Mouse (Mus musculus): ENCODE results near the gene Sema4b. TPM values are rescaled to one million over a fixed set of nuclear protein-coding genes. Genes with fewer than 3 reads are reported as not detected.

Gene Sema4b
- polyA plus RNA-seq, 1 experiment: 51.6 TPM

DNA sequence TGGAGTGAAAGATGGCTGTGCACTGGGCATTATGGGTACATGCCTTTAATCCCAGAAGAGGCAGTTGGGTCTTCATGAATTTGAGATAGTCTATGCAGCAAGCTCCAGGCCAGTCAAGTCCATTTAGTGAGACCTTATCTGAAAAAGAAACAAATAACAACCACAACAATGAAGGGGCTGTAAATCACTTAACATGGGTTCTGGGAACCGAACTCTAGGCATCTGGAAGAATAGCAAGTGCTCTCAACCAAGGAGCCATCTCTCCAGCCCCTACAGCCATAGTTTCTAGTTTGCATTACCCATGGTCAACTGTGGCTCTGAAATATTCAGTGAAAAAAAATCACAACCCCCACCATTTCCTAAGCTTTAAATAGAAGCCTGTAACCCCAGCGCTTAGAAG lies 16.8 kb upstream of the Sema4b start:
- WGBS: 79% methylated on average over 2 of the region's 2 CpGs
- no peaks in the 10 kb centered on the region for H3K4me1 ChIP-seq (ENCODE audit: control insufficient read depth, insufficient read depth, low read length)

DNA sequence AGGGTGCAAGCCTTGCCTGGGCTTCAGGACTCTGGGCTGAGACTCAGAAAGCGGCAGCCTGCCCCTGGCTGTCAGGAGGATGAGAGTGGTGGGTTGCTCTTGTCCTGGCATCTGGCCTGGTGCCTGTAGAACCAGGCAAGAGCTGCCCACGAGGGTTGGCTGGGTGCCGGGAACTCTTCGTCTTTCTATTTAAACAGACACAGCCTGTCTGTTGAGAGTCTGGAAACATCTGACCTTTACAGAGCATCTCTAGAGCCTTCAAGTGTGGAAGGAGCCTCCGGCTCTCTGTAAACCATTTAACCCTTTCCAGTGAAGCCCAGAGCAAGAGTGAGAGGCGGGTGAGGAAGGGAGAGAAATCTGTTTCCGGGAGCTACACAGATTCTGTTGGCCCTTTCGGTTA lies 15.3 kb upstream of the Sema4b start:
- H3K4me3 ChIP-seq (replicated peaks; ENCODE audit: control insufficient read depth, low read depth, low read length): no peak overlapping the region
- 38% methylated on average over 8 of the region's 8 CpGs for WGBS
- peaks cover 3% of the 10 kb centered on the region; the same call in 1 of the 2 replicates for H3K4me1 ChIP-seq (ENCODE audit: control insufficient read depth, insufficient read depth, low read length)
- TF ChIP-seq CTCF (IDR thresholded peaks at IDR 0.05; ENCODE audit: control insufficient read depth, insufficient read depth, low read length): no peak
- TF ChIP-seq POLR2A (IDR thresholded peaks at IDR 0.05; ENCODE audit: borderline replicate concordance, control insufficient read depth, low read depth, low read length): no peak
- H3K27ac ChIP-seq (ENCODE audit: control insufficient read depth, insufficient read depth, low read depth, low read length, poor library complexity): no peak overlapping the region; the same call in 1 of the 2 replicates

More for the DNA sequence above, 16.8 kb upstream of the Sema4b start:
- TF ChIP-seq POLR2A (IDR thresholded peaks at IDR 0.05; ENCODE audit: borderline replicate concordance, control insufficient read depth, low read depth, low read length) (no peak), CTCF (IDR thresholded peaks at IDR 0.05; ENCODE audit: control insufficient read depth, insufficient read depth, low read length) (no peak)
- Histone ChIP-seq H3K27ac (ENCODE audit: control insufficient read depth, insufficient read depth, low read depth, low read length, poor library complexity) (no peak overlapping the region), H3K4me3 (replicated peaks; ENCODE audit: control insufficient read depth, low read depth, low read length) (no peak overlapping the region)

DNA sequence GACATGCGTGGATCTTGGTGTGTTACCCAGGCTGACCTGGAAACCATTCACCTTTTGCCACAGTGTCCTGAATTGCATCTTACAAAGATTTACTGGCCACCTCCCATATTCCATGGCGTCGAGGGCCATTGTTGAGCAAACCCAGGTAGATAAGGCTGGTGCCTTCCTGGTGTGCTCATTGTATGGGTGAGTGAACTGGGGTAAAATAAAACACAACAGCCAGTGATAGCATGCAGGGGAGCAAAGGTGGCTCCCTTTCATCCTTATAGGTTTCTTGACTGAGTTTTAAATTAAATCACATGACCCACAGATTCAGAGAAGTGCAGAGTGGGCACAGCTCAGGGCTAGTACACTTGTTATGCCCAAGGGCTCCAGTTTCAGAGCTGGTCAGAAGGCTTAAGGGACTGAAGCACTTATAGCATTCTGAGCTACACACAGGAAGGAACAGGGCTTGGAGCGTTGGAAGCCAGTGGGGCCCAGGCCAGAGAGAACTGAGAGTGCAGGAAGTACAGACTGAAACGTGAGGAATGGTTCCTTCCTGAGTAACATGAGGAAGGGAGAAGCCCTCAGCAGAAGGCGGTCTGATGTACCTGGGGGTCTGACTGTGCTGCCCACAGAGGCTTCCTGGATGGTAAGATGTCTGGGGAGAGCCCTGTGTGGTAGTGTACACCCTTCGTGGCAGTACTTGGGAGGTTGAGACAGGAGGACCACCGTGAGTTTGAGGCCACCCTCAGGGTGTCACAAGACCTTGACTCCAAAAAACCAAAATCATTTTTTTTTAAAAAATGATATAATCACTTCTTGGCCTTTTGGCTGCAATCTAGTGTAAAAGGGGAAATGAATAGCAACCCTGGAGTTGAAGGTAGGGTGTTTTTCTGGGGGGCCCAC lies 14.3 kb upstream of the Sema4b start:
- no peak overlapping the region for H3K4me3 ChIP-seq (replicated peaks; ENCODE audit: control insufficient read depth, low read depth, low read length)
- no peak overlapping the region for H3K27ac ChIP-seq (ENCODE audit: control insufficient read depth, insufficient read depth, low read depth, low read length, poor library complexity)
- peaks cover 3% of the 10 kb centered on the region; the same call in 1 of the 2 replicates for H3K4me1 ChIP-seq (ENCODE audit: control insufficient read depth, insufficient read depth, low read length)
- no peak for TF ChIP-seq POLR2A (IDR thresholded peaks at IDR 0.05; ENCODE audit: borderline replicate concordance, control insufficient read depth, low read depth, low read length)
- no peak for TF ChIP-seq CTCF (IDR thresholded peaks at IDR 0.05; ENCODE audit: control insufficient read depth, insufficient read depth, low read length)
- WGBS: 36% methylated on average over 8 of the region's 8 CpGs

DNA sequence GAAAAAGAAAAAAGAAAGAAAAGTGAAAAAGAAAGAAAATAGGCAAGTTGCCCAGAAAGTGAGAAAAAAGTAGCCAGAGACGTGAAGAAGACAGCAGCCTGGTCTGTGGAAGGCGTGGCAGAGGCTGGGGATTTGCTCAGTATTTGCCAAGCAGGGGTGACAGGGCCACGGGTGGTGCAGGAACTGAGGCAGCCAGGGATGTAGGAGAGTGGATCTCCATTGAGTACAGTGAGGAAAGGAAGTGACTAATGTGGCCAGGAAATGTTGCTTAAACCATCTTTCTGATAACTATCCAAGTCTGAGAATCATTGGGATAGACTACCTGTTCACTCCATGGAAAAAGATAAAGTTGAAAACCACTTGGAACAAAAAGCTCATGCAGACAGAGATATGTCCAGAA lies 10.5 kb upstream of the Sema4b start:
- no peak overlapping the region for H3K27ac ChIP-seq (ENCODE audit: control insufficient read depth, insufficient read depth, low read depth, low read length, poor library complexity)
- H3K4me1 ChIP-seq (ENCODE audit: control insufficient read depth, insufficient read depth, low read length): peaks cover 6% of the 10 kb centered on the region
- no peak overlapping the region for H3K4me3 ChIP-seq (replicated peaks; ENCODE audit: control insufficient read depth, low read depth, low read length)
- 24% methylated on average over 3 of the region's 3 CpGs for WGBS
- no peak for TF ChIP-seq CTCF (IDR thresholded peaks at IDR 0.05; ENCODE audit: control insufficient read depth, insufficient read depth, low read length)
- TF ChIP-seq POLR2A (IDR thresholded peaks at IDR 0.05; ENCODE audit: borderline replicate concordance, control insufficient read depth, low read depth, low read length): no peak

DNA sequence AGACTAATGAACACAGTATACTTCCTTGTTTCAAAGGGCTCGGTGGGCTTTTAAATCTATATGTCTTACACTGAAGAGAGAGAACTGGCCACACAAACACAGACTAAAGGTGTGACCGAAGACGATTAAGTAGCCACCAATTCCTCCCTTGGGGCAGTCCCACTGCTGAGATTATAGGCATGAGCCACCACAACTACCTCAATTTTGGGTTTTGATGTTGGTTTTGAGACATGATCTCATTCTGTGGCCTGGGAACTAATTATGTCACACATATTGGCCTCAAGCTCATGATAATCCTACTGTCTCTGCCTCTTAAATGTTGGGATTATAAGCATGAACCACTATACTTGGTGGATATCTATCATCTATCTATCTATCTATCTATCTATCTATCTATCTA lies 9.2 kb upstream of the Sema4b start:
- Histone ChIP-seq H3K27ac (ENCODE audit: control insufficient read depth, insufficient read depth, low read depth, low read length, poor library complexity) (no peak overlapping the region), H3K4me1 (ENCODE audit: control insufficient read depth, insufficient read depth, low read length) (peaks cover 6% of the 10 kb centered on the region), H3K4me3 (replicated peaks; ENCODE audit: control insufficient read depth, low read depth, low read length) (no peak overlapping the region)
- 76% methylated on average over 3 of the region's 3 CpGs for WGBS
- TF ChIP-seq CTCF (IDR thresholded peaks at IDR 0.05; ENCODE audit: control insufficient read depth, insufficient read depth, low read length): no peak

DNA sequence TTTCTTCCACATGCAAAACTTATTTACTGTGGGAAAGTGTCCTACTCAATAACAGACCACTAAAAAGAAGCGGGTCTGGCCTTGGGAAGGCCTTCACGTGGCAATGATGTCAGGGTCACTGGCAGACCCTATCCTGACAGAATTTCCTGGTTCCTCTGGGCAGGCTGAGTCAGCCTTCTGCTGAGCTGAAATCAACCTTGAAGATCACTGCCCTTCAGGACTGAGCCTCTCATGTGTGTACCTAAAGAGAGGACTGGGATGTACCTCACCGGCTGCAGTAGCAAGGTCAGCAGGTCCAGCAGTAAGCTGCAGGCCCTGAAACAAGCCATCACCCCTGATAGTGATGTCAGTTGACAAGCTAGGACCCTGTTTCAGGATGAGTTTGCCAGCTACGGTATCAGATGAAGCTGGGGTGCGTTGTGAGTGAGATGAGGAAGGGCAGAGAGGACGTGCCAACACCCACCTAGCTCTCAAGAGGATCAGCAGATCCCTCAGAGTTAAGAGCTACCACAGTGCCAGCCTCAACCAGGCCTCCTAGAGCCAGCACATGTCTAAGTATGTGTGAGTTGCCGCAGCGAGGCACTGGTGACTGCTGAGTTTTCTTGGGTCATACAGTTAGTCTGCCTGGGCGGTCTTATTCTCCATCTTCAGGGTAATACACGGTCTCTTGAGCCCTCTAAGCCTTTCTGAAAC lies 8.5 kb upstream of the Sema4b start:
- no peak overlapping the region for H3K4me3 ChIP-seq (replicated peaks; ENCODE audit: control insufficient read depth, low read depth, low read length)
- WGBS: 87% methylated on average over 10 of the region's 10 CpGs
- no peak overlapping the region for H3K27ac ChIP-seq (ENCODE audit: control insufficient read depth, insufficient read depth, low read depth, low read length, poor library complexity)
- H3K4me1 ChIP-seq (ENCODE audit: control insufficient read depth, insufficient read depth, low read length): peaks cover 6% of the 10 kb centered on the region
- no peak for TF ChIP-seq CTCF (IDR thresholded peaks at IDR 0.05; ENCODE audit: control insufficient read depth, insufficient read depth, low read length)
- TF ChIP-seq POLR2A (IDR thresholded peaks at IDR 0.05; ENCODE audit: borderline replicate concordance, control insufficient read depth, low read depth, low read length): no peak

DNA sequence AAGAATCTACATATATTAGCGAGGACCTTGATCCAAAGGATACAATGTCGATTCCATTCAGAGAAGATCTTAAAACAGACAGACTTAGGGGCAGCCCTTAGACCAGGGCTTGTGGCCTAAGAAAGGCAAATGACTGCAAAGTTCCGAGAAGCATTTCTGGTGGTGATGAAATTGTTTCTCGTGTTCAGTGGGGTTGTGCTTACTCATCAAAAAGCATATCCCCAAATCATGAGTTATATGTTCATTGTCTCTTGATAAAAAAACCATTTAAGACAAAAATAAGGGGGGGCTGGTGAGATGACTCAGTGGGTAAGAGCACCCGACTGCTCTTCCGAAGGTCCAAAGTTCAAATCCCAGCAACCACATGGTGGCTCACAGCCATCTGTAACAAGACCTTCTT lies 7.3 kb upstream of the Sema4b start:
- H3K27ac ChIP-seq (ENCODE audit: control insufficient read depth, insufficient read depth, low read depth, low read length, poor library complexity): no peak overlapping the region
- WGBS: 70% methylated on average over 6 of the region's 6 CpGs
- no peak for TF ChIP-seq CTCF (IDR thresholded peaks at IDR 0.05; ENCODE audit: control insufficient read depth, insufficient read depth, low read length)
- H3K4me1 ChIP-seq (ENCODE audit: control insufficient read depth, insufficient read depth, low read length): peaks cover 6% of the 10 kb centered on the region
- no peak overlapping the region for H3K4me3 ChIP-seq (replicated peaks; ENCODE audit: control insufficient read depth, low read depth, low read length)

DNA sequence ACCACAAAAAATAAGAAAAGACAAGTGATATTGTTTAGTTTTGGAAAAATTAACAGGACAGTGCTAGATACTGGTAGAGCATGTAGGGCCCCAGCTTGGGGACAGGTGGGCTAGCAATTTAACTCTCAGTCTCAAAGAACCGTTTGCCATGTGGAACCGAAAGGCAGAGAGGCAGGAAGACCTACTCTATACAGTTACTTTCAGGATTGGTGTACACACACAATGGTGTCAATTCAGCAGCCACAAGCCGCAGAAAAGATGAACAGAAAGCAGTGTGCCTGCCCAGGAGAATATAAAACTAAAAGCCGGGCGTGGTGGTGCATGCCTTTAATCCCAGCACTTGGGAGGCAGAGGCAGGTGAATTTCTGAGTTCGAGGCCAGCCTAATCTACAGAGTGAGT lies 6.9 kb upstream of the Sema4b start:
- 68% methylated on average over 6 of the region's 6 CpGs for WGBS
- H3K27ac ChIP-seq (ENCODE audit: control insufficient read depth, insufficient read depth, low read depth, low read length, poor library complexity): no peak overlapping the region

More for the DNA sequence above, 6.9 kb upstream of the Sema4b start:
- H3K4me3 ChIP-seq (replicated peaks; ENCODE audit: control insufficient read depth, low read depth, low read length): no peak overlapping the region
- TF ChIP-seq POLR2A (IDR thresholded peaks at IDR 0.05; ENCODE audit: borderline replicate concordance, control insufficient read depth, low read depth, low read length) (no peak), CTCF (IDR thresholded peaks at IDR 0.05; ENCODE audit: control insufficient read depth, insufficient read depth, low read length) (no peak)
- H3K4me1 ChIP-seq (ENCODE audit: control insufficient read depth, insufficient read depth, low read length): peaks cover 8% of the 10 kb centered on the region
